Mouse (Mus musculus): ENCODE data around the gene Atf7ip. TPM values are rescaled to one million over a fixed set of nuclear protein-coding genes. Genes with fewer than 3 reads are reported as not detected.

Gene Atf7ip
- polyA plus RNA-seq, 1 experiment from 2014 or later, result 8.4 TPM

- Histone ChIP-seq H3K4me1 (replicated peaks; ENCODE audit: control insufficient read depth, insufficient read depth) (0 out of 2 replicates have a peak, but pooled peaks cover 2% of the 10 kb centered on the region), H3K27me3 (ENCODE audit: control insufficient read depth, insufficient read depth, low read length) (no peaks in the 10 kb centered on the region), H3K4me2 (replicated peaks; ENCODE audit: low read depth) (no peak overlapping the region), H3K4me3 (ENCODE audit: low read depth, low read length) (no peak overlapping the region), H3K27ac (replicated peaks) (no peak overlapping the region), H3K9ac (ENCODE audit: low read length) (no peak overlapping the region), H3K36me3 (ENCODE audit: control insufficient read depth, insufficient read depth, low read length) (no peaks in the 10 kb centered on the region), H3K9me3 (ENCODE audit: control insufficient read depth, low read length) (no peaks in the 10 kb centered on the region)
- ATAC-seq (ENCODE audit: low FRiP score, low TSS enrichment), result no peak; the same call in 1 of the 2 replicates
- TF ChIP-seq EP300 (optimal IDR thresholded peaks at IDR 0.05), result no peak
- WGBS, result 73% methylated on average over 12 of the region's 12 CpGs
- no peak for DNase-seq (ENCODE audit: low spot score)
These were observed 11.8 kb upstream of the Atf7ip start for GRCm38 (mm10) chr6:136493910-136494751.

GRCm38 (mm10) chr6:136495023-136495422, 10.9 kb upstream of the Atf7ip start:
- no peak overlapping the region for H3K9ac ChIP-seq (ENCODE audit: low read length)
- WGBS, result 83% methylated on average over 12 of the region's 12 CpGs
- ATAC-seq (ENCODE audit: low FRiP score, low TSS enrichment) (no peak), DNase-seq (ENCODE audit: low spot score) (no peak)
- no peak overlapping the region for H3K4me2 ChIP-seq (replicated peaks; ENCODE audit: low read depth)
- H3K27ac ChIP-seq (replicated peaks), result peak overlapping the region; percentile 63; the same call in 1 of the 2 replicates
- no peaks in the 10 kb centered on the region for H3K36me3 ChIP-seq (ENCODE audit: control insufficient read depth, insufficient read depth, low read length)
- no peak overlapping the region for H3K4me3 ChIP-seq (ENCODE audit: low read depth, low read length)
- no peaks in the 10 kb centered on the region for H3K27me3 ChIP-seq (ENCODE audit: control insufficient read depth, insufficient read depth, low read length)
- TF ChIP-seq EP300 (optimal IDR thresholded peaks at IDR 0.05) (no peak), CTCF (IDR thresholded peaks at IDR 0.05; ENCODE audit: low read depth) (no peak)
- 0 out of 2 replicates have a peak, but pooled peaks cover 2% of the 10 kb centered on the region for H3K4me1 ChIP-seq (replicated peaks; ENCODE audit: control insufficient read depth, insufficient read depth)
- no peaks in the 10 kb centered on the region for H3K9me3 ChIP-seq (ENCODE audit: control insufficient read depth, low read length)

DNA sequence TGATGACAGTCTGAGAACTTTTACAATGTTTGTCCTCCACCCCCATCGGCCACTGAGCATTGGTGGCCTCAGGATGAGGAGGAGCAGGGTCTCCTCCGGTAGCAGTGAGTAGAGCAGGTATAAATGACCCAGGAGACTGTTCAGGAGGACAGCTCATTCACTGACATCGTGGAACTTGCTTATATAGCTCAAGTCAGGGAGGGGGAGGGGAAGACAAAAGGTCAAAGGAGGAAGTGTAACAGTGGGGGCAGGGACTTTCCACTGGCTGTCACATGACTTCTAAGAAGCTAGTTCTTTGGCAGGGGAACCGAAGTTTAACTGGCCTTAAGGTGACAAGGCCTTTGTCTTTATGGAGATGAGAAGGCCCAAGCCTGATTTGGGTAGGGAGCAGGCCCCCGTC, 8.2 kb upstream of the Atf7ip start:
- ATAC-seq (ENCODE audit: low FRiP score, low TSS enrichment), result no peak

DNA sequence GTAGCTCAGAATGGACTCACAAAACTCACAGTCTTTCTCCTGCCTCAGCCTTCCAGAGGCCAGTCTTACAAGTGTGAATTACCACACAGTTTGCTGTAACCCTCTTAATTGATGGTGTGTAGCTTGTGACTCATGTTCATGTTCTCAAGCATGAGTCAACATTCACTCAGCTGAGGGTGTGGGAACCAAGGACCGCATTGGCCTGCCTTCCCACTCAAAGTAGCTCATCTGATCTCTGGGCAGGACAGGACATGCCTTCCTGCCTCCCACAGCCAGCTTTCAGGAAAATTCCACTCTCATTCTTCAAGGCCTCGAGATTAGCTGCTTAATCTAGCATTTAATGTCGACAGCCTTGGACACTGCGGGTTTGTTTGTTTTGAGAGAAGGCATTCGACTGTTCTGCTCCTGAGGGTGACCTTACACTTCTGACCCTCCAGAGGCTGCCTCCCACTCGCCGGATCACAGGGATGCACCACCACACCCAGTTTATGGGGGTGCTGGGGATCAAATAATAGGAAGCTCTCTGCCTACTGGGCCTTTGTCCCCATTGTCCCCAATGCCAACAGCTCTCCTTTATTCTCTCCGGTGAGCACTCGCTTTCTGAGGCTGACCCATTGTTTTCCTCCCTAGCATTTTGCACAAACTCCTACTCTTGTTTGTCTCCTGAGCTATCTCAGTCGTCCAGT, 6.5 kb upstream of the Atf7ip start:
- no peak overlapping the region for H3K9ac ChIP-seq (ENCODE audit: low read length)
- no peaks in the 10 kb centered on the region for H3K4me1 ChIP-seq (replicated peaks; ENCODE audit: control insufficient read depth, insufficient read depth)
- DNase-seq (ENCODE audit: low spot score) (peak; percentile 49), ATAC-seq (ENCODE audit: low FRiP score, low TSS enrichment) (peak; percentile 88)
- H3K9me3 ChIP-seq (ENCODE audit: control insufficient read depth, low read length), result 0 out of 2 replicates have a peak, but pooled peaks cover 2% of the 10 kb centered on the region
- no peak overlapping the region for H3K4me3 ChIP-seq (ENCODE audit: low read depth, low read length)
- H3K4me2 ChIP-seq (replicated peaks; ENCODE audit: low read depth), result no peak overlapping the region
- H3K27me3 ChIP-seq (ENCODE audit: control insufficient read depth, insufficient read depth, low read length), result no peaks in the 10 kb centered on the region
- no peak for TF ChIP-seq EP300 (optimal IDR thresholded peaks at IDR 0.05)
- TF ChIP-seq CTCF (IDR thresholded peaks at IDR 0.05; ENCODE audit: low read depth), result no peak
- WGBS, result 43% methylated on average over 10 of the region's 10 CpGs
- no peaks in the 10 kb centered on the region for H3K36me3 ChIP-seq (ENCODE audit: control insufficient read depth, insufficient read depth, low read length)
- no peak overlapping the region; the same call in 1 of the 2 replicates for H3K27ac ChIP-seq (replicated peaks)

More for the DNA sequence above, 8.2 kb upstream of the Atf7ip start:
- WGBS, result 58% methylated on average over 5 of the region's 5 CpGs
- no peak overlapping the region for H3K27ac ChIP-seq (replicated peaks)
- no peak overlapping the region for H3K4me3 ChIP-seq (ENCODE audit: low read depth, low read length)
- H3K27me3 ChIP-seq (ENCODE audit: control insufficient read depth, insufficient read depth, low read length), result no peaks in the 10 kb centered on the region
- H3K9me3 ChIP-seq (ENCODE audit: control insufficient read depth, low read length), result 0 out of 2 replicates have a peak, but pooled peaks cover 2% of the 10 kb centered on the region
- no peak overlapping the region for H3K4me2 ChIP-seq (replicated peaks; ENCODE audit: low read depth)
- TF ChIP-seq EP300 (optimal IDR thresholded peaks at IDR 0.05) (no peak), CTCF (IDR thresholded peaks at IDR 0.05; ENCODE audit: low read depth) (no peak)
- no peak overlapping the region for H3K9ac ChIP-seq (ENCODE audit: low read length)
- H3K4me1 ChIP-seq (replicated peaks; ENCODE audit: control insufficient read depth, insufficient read depth), result no peaks in the 10 kb centered on the region
- DNase-seq (ENCODE audit: low spot score), result no peak
- no peaks in the 10 kb centered on the region for H3K36me3 ChIP-seq (ENCODE audit: control insufficient read depth, insufficient read depth, low read length)

DNA sequence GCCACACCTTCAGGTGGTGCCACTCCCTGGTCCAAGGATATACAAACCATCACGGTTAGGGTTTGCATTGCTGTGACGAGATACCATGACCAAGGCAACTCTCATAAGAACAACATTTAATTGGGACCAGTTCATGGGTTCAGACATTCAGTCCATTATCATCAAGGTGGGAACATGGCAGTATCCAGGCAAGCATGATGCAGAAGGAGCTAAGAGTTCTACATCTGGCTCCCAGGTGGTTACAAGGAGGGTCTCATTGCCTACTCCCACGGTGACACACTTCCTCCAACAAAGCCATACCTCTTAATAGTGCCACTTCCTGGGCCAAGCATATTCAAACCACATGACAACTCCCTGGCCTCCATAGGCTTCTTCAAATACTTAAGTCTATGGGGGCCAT, 2.7 kb downstream of the Atf7ip start:
- ATAC-seq (ENCODE audit: low FRiP score, low TSS enrichment), result no peak
- no peak overlapping the region for H3K4me2 ChIP-seq (replicated peaks; ENCODE audit: low read depth)
- no peaks in the 10 kb centered on the region for H3K4me1 ChIP-seq (replicated peaks; ENCODE audit: control insufficient read depth, insufficient read depth)
- DNase-seq (ENCODE audit: low spot score), result no peak
- H3K9me3 ChIP-seq (ENCODE audit: control insufficient read depth, low read length), result no peaks in the 10 kb centered on the region
- H3K36me3 ChIP-seq (ENCODE audit: control insufficient read depth, insufficient read depth, low read length), result no peaks in the 10 kb centered on the region
- H3K27me3 ChIP-seq (ENCODE audit: control insufficient read depth, insufficient read depth, low read length), result no peaks in the 10 kb centered on the region
- H3K4me3 ChIP-seq (ENCODE audit: low read depth, low read length), result no peak overlapping the region
- 89% methylated on average over 3 of the region's 3 CpGs for WGBS
- TF ChIP-seq CTCF (IDR thresholded peaks at IDR 0.05; ENCODE audit: low read depth) (no peak), EP300 (optimal IDR thresholded peaks at IDR 0.05) (no peak)
- H3K27ac ChIP-seq (replicated peaks), result no peak overlapping the region
- H3K9ac ChIP-seq (ENCODE audit: low read length), result no peak overlapping the region

DNA sequence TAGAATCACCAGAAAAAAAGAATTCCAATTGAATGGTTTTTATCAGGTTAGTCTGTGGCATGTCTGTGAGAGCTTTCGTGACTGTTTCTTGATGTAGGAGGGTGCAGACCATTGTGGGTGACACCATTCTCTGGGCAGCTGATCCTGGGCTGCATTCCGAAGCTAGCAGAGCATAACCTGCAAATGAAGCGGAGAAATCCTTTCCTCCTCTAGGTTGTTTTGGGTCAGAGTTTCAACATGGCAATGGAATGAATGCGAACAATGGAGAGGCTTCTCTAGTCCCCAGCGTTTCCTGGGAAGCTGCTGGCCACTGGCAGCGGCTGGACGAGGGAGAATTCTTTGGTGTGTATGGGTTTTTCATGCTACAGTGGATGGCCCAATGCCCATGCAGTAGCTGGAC, 5.0 kb downstream of the Atf7ip start:
- no peak overlapping the region for H3K4me3 ChIP-seq (ENCODE audit: low read depth, low read length)
- H3K9ac ChIP-seq (ENCODE audit: low read length), result no peak overlapping the region
- H3K9me3 ChIP-seq (ENCODE audit: control insufficient read depth, low read length), result no peaks in the 10 kb centered on the region
- no peaks in the 10 kb centered on the region for H3K27me3 ChIP-seq (ENCODE audit: control insufficient read depth, insufficient read depth, low read length)
- no peak for TF ChIP-seq EP300 (optimal IDR thresholded peaks at IDR 0.05)
- no peak for TF ChIP-seq CTCF (IDR thresholded peaks at IDR 0.05; ENCODE audit: low read depth)
- no peak overlapping the region for H3K4me2 ChIP-seq (replicated peaks; ENCODE audit: low read depth)
- no peak overlapping the region for H3K27ac ChIP-seq (replicated peaks)
- no peak for ATAC-seq (ENCODE audit: low FRiP score, low TSS enrichment)
- no peaks in the 10 kb centered on the region for H3K4me1 ChIP-seq (replicated peaks; ENCODE audit: control insufficient read depth, insufficient read depth)
- DNase-seq (ENCODE audit: low spot score), result no peak
- no peaks in the 10 kb centered on the region for H3K36me3 ChIP-seq (ENCODE audit: control insufficient read depth, insufficient read depth, low read length)
- WGBS, result 72% methylated on average over 7 of the region's 7 CpGs

Data from stomach, postnatal 0 days (tissue).